Mouse (Mus musculus) midbrain, embryonic 14.5 days (tissue): ENCODE data around the gene Krtap11-1. TPM values are rescaled to one million over a fixed set of nuclear protein-coding genes. Genes with fewer than 3 reads are reported as not detected.

ENCODE experiments used
- ATAC-seq: fragments of 200-750 bp; cut with Nextera tagmentation; 2 replicates; pipeline ENCODE4 v1.8.0; 2017; ENCODE audit warnings: moderate number of reproducible peaks, moderate library complexity; ENCODE audit not compliant: low FRiP score, low TSS enrichment
- DNase-seq: peaks from one replicate; pipeline ENCODE4 v3.0.0-alpha.2; 2015
- H3K27ac ChIP-seq: fragments of 300-500 bp; sonication (generic); replicated peaks from 2 replicates; pipeline ENCODE4 v1.5.1; 2014; ENCODE audit warnings: mild to moderate bottlenecking, low read depth, low read length, moderate library complexity
- H3K27me3 ChIP-seq: fragments of 300-500 bp; sonication (generic); 2 replicates; pipeline ENCODE4 v1.6.1; 2014; ENCODE audit warnings: low read length, control low read depth, mixed read lengths; ENCODE audit not compliant: control insufficient read depth, insufficient read depth
- H3K36me3 ChIP-seq: fragments of 300-500 bp; sonication (generic); 2 replicates; pipeline ENCODE4 v1.6.1; 2014; ENCODE audit warnings: low read length, control low read depth; ENCODE audit not compliant: control insufficient read depth, insufficient read depth
- H3K4me1 ChIP-seq: fragments of 300-500 bp; sonication (generic); 2 replicates; pipeline ENCODE4 v1.6.1; 2014; ENCODE audit warnings: mild to moderate bottlenecking, antibody characterized with exemption, low read length, control low read depth; ENCODE audit not compliant: control insufficient read depth, insufficient read depth
- H3K4me2 ChIP-seq: fragments of 300-500 bp; sonication (generic); 2 replicates; pipeline ENCODE4 v1.6.1; 2014; ENCODE audit warnings: mild to moderate bottlenecking, low read length, moderate library complexity
- H3K4me3 ChIP-seq: fragments of 300-500 bp; sonication (generic); replicated peaks from 2 replicates; pipeline ENCODE4 v1.5.1; 2014; ENCODE audit warnings: low read depth, low read length
- H3K9ac ChIP-seq: fragments of 300-500 bp; sonication (generic); replicated peaks from 2 replicates; pipeline ENCODE4 v1.6.1; 2014; ENCODE audit warnings: mild to moderate bottlenecking, low read length, moderate library complexity
- H3K9me3 ChIP-seq: fragments of 300-500 bp; sonication (generic); 2 replicates; pipeline ENCODE4 v1.6.1; 2016; ENCODE audit warnings: low read length, control low read depth, mixed read lengths; ENCODE audit not compliant: control insufficient read depth
- WGBS: fragments of 180-500 bp; shearing (Covaris S2); extraction: QIAGEN DNeasy Blood & Tissue Kit; methylation state at CpG from one replicate; pipeline ENCODE4 v1.1.7; 2014; 5-methylcytosine and 5-hydroxymethylcytosine counted together
- polyA plus RNA-seq: library from polyadenylated mRNA; unstranded; fragments of >200 nt; fragmentation: Nextera tagmentation; extraction: Ambion mirVana; gene quantifications from 2 replicates; pipeline ENCODE4 v1.2.1, GENCODE M21; 2014

Krtap11-1 gene
- polyA plus RNA-seq, 1 experiment from 2014 or later: not detected

DNA sequence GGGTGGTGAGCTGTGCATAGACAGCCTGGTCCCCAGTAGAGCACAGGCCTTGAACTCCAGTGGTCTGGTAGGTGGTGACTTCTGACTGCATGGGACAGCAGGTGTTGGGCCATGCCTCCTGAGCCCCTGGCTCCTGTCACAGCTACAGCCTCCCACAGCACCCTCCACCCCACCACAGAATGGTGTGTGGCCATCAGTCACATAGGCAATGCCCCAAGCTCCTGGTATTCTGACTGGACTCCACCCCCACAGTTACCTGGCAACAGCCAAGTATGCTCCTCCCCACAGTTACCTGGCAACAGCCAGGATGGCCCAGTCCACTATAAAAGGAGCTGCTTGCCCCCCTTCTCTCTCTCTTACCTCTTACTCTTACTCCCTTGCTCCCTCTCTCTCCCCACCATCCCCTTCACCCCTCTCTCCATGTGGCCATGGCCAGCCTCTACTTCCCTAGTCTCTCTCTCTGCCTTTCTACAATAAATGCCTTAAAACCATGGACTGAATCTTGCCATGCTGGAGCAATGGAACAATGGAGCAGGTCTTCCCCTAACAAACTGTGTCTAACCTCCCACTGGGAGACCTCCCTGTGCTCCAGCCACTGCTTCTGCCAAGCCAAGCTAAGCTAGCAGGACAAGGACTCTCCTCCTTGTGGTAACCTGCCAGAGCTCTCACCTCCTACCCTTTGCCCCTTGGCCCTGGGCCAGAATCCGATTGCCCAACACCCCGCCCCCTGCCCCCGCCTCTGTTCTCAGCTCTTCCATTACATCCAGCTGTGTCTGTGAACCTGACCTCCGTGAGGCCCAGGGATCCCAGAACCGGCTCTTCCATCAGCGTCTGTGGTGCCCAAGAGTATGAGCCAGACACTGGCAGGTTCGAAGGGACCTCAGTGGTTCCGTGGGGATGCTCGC is 14.9 kb upstream of the Krtap11-1 start:
- Histone ChIP-seq H3K27me3 (no peaks in the 10 kb centered on the region), H3K27ac (no peak overlapping the region), H3K36me3 (no peaks in the 10 kb centered on the region), H3K4me1 (no peaks in the 10 kb centered on the region), H3K4me2 (no peak overlapping the region), H3K9me3 (no peaks in the 10 kb centered on the region), H3K9ac (no peak overlapping the region), H3K4me3 (no peak overlapping the region)
- DNase-seq (no peak), ATAC-seq (peak; percentile 48; the same call in 1 of the 2 replicates)
- 64% methylated on average over 9 of the region's 9 CpGs for WGBS

DNA sequence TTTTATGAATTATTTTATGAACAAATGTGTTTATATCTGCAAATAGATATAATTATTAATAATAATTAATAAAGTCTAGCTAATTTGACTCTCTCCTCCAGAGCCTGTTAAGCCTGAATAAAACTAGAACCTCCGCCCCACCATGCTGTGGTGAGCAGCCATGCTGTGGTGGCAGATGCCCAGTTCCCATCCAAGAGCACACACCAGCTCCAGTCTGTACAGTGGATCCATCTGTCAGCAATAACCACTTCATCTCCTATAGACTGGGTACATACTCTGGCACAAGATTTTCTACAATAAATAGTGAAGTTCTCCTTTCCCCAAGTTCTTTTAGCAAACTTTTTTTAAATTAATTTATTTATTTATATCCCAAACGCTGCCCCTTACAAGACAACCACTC is 10.7 kb upstream of the Krtap11-1 start:
- no peak overlapping the region for H3K27ac ChIP-seq
- H3K36me3 ChIP-seq: no peaks in the 10 kb centered on the region
- no peaks in the 10 kb centered on the region for H3K4me1 ChIP-seq
- DNase-seq: no peak
- no peak overlapping the region for H3K9ac ChIP-seq
- H3K4me3 ChIP-seq: no peak overlapping the region
- H3K27me3 ChIP-seq: no peaks in the 10 kb centered on the region
- WGBS: 97% methylated on average over 2 of the region's 2 CpGs
- no peak overlapping the region for H3K4me2 ChIP-seq
- ATAC-seq: no peak
- H3K9me3 ChIP-seq: no peaks in the 10 kb centered on the region

DNA sequence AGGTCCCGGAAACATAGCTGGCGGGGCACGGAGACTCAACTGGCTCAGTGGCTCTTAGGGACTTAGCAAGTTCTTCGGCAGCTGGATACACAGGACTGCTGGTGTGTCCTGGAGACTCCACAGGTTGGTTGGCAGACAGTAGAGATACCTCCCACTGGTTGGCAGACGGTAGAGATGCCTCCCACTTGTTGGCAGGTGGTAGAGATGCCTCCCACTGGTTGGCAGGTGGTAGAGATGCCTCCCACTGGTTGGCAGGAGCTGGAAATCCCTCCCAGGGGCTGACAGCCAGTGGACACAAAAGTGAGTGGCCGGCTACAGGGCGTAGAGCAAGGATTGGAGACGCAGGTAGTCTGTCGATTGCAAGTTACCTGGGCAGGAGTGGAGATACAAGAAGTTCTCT is 467 bp downstream of the Krtap11-1 start:
- 95% methylated on average over 9 of the region's 9 CpGs for WGBS
- no peaks in the 10 kb centered on the region for H3K9me3 ChIP-seq
- ATAC-seq: no peak
- no peak overlapping the region for H3K9ac ChIP-seq
- H3K27me3 ChIP-seq: no peaks in the 10 kb centered on the region
- no peak overlapping the region for H3K27ac ChIP-seq
- H3K36me3 ChIP-seq: no peaks in the 10 kb centered on the region
- no peak for DNase-seq
- no peak overlapping the region for H3K4me2 ChIP-seq
- H3K4me3 ChIP-seq: no peak overlapping the region
- no peaks in the 10 kb centered on the region for H3K4me1 ChIP-seq

DNA sequence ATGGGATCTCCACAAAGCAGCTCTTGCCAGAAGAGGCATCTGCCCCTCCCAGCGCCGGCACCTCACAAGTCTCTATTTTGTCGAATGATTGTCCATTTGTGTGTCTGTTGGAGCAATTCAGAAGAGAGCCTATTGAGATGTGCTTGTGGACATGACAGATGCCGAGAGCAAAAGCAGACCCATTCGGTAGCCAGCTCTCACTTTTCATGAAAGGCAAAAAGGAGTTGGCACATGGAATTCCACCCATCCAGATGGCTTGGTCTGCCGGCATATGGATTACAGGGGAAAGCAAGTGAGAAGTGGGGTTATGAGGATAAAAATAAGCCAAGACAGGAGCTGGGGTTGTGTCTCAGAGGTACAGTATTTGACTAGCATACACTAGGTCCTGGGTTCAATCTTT is 1.8 kb downstream of the Krtap11-1 start:
- WGBS: 81% methylated on average over 6 of the region's 6 CpGs
- Histone ChIP-seq H3K4me1 (no peaks in the 10 kb centered on the region), H3K27ac (no peak overlapping the region), H3K9ac (no peak overlapping the region), H3K36me3 (no peaks in the 10 kb centered on the region), H3K4me3 (no peak overlapping the region), H3K9me3 (no peaks in the 10 kb centered on the region), H3K27me3 (no peaks in the 10 kb centered on the region), H3K4me2 (no peak overlapping the region)
- ATAC-seq (no peak), DNase-seq (no peak)

DNA sequence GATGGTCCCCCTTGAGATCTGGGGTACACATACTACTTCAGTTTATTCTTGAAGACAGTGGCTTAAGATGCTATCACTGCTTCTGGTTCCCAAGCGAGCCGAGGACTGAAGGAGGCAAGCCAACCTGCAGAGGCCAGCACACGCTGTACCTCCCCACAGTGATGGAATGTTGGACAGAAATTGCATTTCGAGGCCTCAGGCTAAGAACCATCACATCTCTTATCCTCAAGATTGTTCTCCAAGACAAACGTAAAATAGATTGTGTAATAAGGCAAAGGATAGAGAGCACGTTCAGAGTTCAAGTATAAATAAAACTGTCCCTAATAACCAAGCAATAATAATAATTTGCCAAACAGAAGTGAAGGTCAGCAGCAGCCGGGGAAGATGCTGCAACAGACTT is 2.8 kb downstream of the Krtap11-1 start:
- no peak for DNase-seq
- Histone ChIP-seq H3K4me1 (no peaks in the 10 kb centered on the region), H3K9me3 (no peaks in the 10 kb centered on the region), H3K4me2 (no peak overlapping the region), H3K27me3 (no peaks in the 10 kb centered on the region), H3K9ac (no peak overlapping the region), H3K27ac (no peak overlapping the region), H3K4me3 (no peak overlapping the region), H3K36me3 (no peaks in the 10 kb centered on the region)
- WGBS: 82% methylated on average over 7 of the region's 7 CpGs
- no peak for ATAC-seq

DNA sequence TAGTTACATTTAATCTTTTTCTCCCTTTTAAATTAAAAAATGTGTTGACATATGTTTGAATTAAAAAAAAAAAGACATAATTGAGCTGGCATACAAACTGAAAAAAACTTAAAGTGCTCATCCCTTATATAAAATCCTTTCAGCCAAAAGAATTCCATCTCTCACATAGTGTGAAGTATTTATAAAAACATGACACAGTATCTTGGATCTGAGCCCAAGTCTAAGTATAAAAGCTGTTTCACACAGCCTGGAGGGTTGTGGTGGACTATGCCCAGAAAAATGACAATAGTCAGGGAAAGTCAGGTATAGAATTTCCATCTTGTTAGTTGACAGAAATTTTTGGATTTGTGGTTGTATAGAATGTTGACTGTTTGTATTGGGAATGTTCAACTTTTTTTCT is 20.7 kb downstream of the Krtap11-1 start:
- ATAC-seq: no peak

DNA sequence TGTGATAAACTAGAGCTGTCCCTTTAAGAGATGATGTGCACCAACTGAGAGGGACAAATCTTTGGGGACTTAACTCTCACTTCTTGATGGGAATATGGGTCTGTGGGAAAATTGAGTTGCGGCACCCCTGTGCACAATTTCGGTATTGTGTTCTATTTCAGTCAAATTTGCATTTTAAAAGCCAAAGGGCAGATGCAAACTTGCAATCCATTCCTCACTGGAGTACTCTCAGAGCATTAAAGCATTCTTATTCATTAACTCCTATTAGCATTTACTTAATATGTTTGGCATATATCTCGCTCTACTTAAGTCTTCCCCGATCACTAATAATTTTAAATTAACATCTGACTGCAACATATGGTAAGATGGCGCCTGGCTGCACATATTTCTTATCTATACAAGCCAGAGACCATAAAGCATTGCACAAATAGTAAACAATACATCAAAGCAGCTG is 32.9 kb downstream of the Krtap11-1 start:
- WGBS: 28% methylated on average over 5 of the region's 5 CpGs
- DNase-seq (peak; percentile 48), ATAC-seq (peak; percentile 53; the same call in 1 of the 2 replicates)
- H3K9ac ChIP-seq: no peak overlapping the region
- H3K27me3 ChIP-seq: no peaks in the 10 kb centered on the region
- H3K9me3 ChIP-seq: no peaks in the 10 kb centered on the region
- H3K4me1 ChIP-seq: no peaks in the 10 kb centered on the region
- no peak overlapping the region for H3K4me2 ChIP-seq
- H3K27ac ChIP-seq: no peak overlapping the region
- no peaks in the 10 kb centered on the region for H3K36me3 ChIP-seq
- no peak overlapping the region for H3K4me3 ChIP-seq

More for the DNA sequence above, 20.7 kb downstream of the Krtap11-1 start:
- Histone ChIP-seq H3K4me3 (no peak overlapping the region), H3K27ac (no peak overlapping the region), H3K9me3 (no peaks in the 10 kb centered on the region), H3K9ac (no peak overlapping the region), H3K4me1 (no peaks in the 10 kb centered on the region), H3K36me3 (no peaks in the 10 kb centered on the region), H3K4me2 (no peak overlapping the region), H3K27me3 (no peaks in the 10 kb centered on the region)
- no peak for DNase-seq

DNA sequence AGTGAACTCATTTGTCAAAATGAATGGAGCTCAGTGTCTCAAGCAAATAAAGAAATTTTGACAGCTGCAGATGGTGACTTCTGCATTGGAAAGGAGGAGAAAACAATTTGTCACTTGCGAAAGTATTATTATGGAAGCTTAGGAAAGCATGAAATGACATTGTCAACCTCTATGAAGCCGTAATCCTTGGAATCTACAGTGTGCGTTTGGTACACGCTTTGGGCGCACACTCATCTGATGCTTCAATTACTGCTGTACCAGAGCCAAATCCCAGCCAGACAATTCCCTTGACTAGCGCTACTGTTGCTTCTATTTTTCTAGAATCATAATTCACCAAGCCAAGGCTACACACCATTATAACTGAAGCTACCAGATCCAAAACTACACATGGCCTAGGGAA is 33.6 kb downstream of the Krtap11-1 start:
- Histone ChIP-seq H3K27me3 (no peaks in the 10 kb centered on the region), H3K4me3 (no peak overlapping the region), H3K9me3 (no peaks in the 10 kb centered on the region), H3K4me1 (no peaks in the 10 kb centered on the region), H3K4me2 (no peak overlapping the region), H3K27ac (no peak overlapping the region), H3K36me3 (no peaks in the 10 kb centered on the region), H3K9ac (no peak overlapping the region)
- ATAC-seq (no peak), DNase-seq (peak; percentile 42)
- 66% methylated on average over 6 of the region's 6 CpGs for WGBS

DNA sequence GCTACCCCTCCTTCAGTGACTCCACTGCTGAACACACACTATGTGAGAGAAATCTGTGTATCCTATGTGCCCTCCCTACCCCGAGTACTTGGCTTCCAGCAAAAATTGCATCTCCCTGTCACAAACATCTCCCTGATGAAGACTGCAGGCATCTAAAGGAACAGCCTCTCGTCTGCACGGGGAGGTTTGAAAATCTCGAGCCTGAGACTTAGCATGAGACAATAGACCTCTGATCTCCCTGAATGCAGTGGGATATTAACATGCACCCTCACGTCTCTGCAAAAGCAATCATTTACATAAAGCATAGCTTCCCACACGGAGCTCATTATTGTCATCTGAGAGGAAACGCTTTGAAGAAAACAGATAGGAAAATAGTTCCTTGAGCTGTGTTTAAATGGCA is 40.4 kb downstream of the Krtap11-1 start:
- peak; percentile 78 for DNase-seq
- no peaks in the 10 kb centered on the region for H3K9me3 ChIP-seq
- H3K4me1 ChIP-seq: peaks cover 29% of the 10 kb centered on the region
- 4% methylated on average over 7 of the region's 7 CpGs for WGBS
- ATAC-seq: peak; percentile 79
- H3K4me2 ChIP-seq: peak overlapping the region; percentile 23
- no peaks in the 10 kb centered on the region for H3K36me3 ChIP-seq
- peak overlapping the region; percentile 78 for H3K27ac ChIP-seq
- H3K27me3 ChIP-seq: no peaks in the 10 kb centered on the region
- H3K4me3 ChIP-seq: no peak overlapping the region
- H3K9ac ChIP-seq: no peak overlapping the region; the same call in 1 of the 2 replicates
